Mouse (Mus musculus) midbrain, postnatal 0 days (tissue): ENCODE measurements around the gene Raly. TPM values are rescaled to one million over a fixed set of nuclear protein-coding genes. Genes with fewer than 3 reads are reported as not detected.

Source experiments
- ATAC-seq: fragments of 200-750 bp; cut with Nextera tagmentation; 2 replicates; pipeline ENCODE4 v1.8.0; 2017; ENCODE audit warnings: moderate number of reproducible peaks, mild to moderate bottlenecking, moderate TSS enrichment, moderate library complexity; ENCODE audit not compliant: low FRiP score
- DNase-seq: peaks from one replicate; pipeline ENCODE4 v3.0.0-alpha.2; 2015; ENCODE audit warnings: low spot score
- H3K27ac ChIP-seq: fragments of 300-500 bp; sonication (generic); 2 replicates; pipeline ENCODE4 v1.5.1; 2014; ENCODE audit warnings: low read depth, mild to moderate bottlenecking, low read length, mixed read lengths
- H3K27me3 ChIP-seq: fragments of 300-500 bp; sonication (generic); 2 replicates; pipeline ENCODE4 v1.6.1; 2014; ENCODE audit warnings: low read length, control low read depth, mixed read lengths; ENCODE audit not compliant: insufficient read depth
- H3K36me3 ChIP-seq: fragments of 300-500 bp; sonication (generic); 2 replicates; pipeline ENCODE4 v1.6.1; 2014; ENCODE audit warnings: low read length, control low read depth, mixed read lengths; ENCODE audit not compliant: insufficient read depth
- H3K4me1 ChIP-seq: fragments of 300-500 bp; sonication (generic); 2 replicates; pipeline ENCODE4 v1.6.1; 2014; ENCODE audit warnings: mild to moderate bottlenecking, control low read depth, antibody characterized with exemption, low read length, mixed read lengths; ENCODE audit not compliant: insufficient read depth
- H3K4me2 ChIP-seq: fragments of 300-500 bp; sonication (generic); 2 replicates; pipeline ENCODE4 v1.6.1; 2014; ENCODE audit warnings: low read depth, mild to moderate bottlenecking, low read length, mixed read lengths; ENCODE audit not compliant: poor library complexity, severe bottlenecking
- H3K4me3 ChIP-seq: fragments of 300-500 bp; sonication (generic); 2 replicates; pipeline ENCODE4 v1.5.1; 2014; ENCODE audit warnings: low read depth, mild to moderate bottlenecking, low read length, moderate library complexity
- H3K9ac ChIP-seq: fragments of 300-500 bp; sonication (generic); replicated peaks from 2 replicates; pipeline ENCODE4 v1.6.1; 2014; ENCODE audit warnings: mild to moderate bottlenecking, low read length, moderate library complexity, mixed read lengths; ENCODE audit not compliant: poor library complexity, severe bottlenecking
- H3K9me3 ChIP-seq: fragments of 300-500 bp; sonication (generic); 2 replicates; pipeline ENCODE4 v1.6.1; 2016; ENCODE audit warnings: low read length, control low read depth
- CTCF ChIP-seq: IDR thresholded peaks from 2 replicates; pipeline ENCODE4 v1.5.1; 2016; ENCODE audit warnings: antibody characterized with exemption, mild to moderate bottlenecking
- WGBS: fragments of 180-500 bp; shearing (Covaris S2); extraction: QIAGEN DNeasy Blood & Tissue Kit; methylation state at CpG from one replicate; pipeline ENCODE4 v1.1.7; 2014; 5-methylcytosine and 5-hydroxymethylcytosine counted together
- polyA plus RNA-seq: library from polyadenylated mRNA; unstranded; fragments of >200 nt; fragmentation: Nextera tagmentation; extraction: Ambion mirVana; gene quantifications from 2 replicates; pipeline ENCODE4 v1.2.1, GENCODE M21; 2015
- total RNA-seq: library from RNA; depleted of rRNA; stranded (reverse); fragments of >200 nt; gene quantifications from 2 replicates; pipeline ENCODE4 v1.2.3, GENCODE M21; 2014

Gene Raly
- total and polyA plus RNA-seq, 2 experiments from 2014 or later, result 19.3 to 132 TPM

- H3K27ac ChIP-seq, result no peak overlapping the region
- no peak for TF ChIP-seq CTCF
- ATAC-seq (no peak), DNase-seq (no peak)
- no peaks in the 10 kb centered on the region for H3K9me3 ChIP-seq
- H3K27me3 ChIP-seq, result no peaks in the 10 kb centered on the region
- no peaks in the 10 kb centered on the region for H3K36me3 ChIP-seq
- 69% methylated on average over 7 of the region's 7 CpGs for WGBS
- no peak overlapping the region for H3K9ac ChIP-seq
- no peak overlapping the region for H3K4me3 ChIP-seq
- H3K4me1 ChIP-seq, result no peaks in the 10 kb centered on the region
- H3K4me2 ChIP-seq, result no peak overlapping the region
Measured at GRCm38 (mm10) chr2:154776496-154776895, 14.4 kb upstream of the Raly start.

- Histone ChIP-seq H3K36me3 (no peaks in the 10 kb centered on the region), H3K4me2 (no peak overlapping the region), H3K4me1 (no peaks in the 10 kb centered on the region), H3K27ac (no peak overlapping the region), H3K27me3 (no peaks in the 10 kb centered on the region), H3K9ac (no peak overlapping the region), H3K9me3 (no peaks in the 10 kb centered on the region), H3K4me3 (no peak overlapping the region)
- TF ChIP-seq CTCF, result no peak
- WGBS, result 36% methylated on average over 3 of the region's 3 CpGs
- no peak for DNase-seq
- no peak for ATAC-seq
Measured at GRCm38 (mm10) chr2:154779648-154780047, 11.2 kb upstream of the Raly start.

- DNase-seq (no peak), ATAC-seq (no peak)
- Histone ChIP-seq H3K36me3 (no peaks in the 10 kb centered on the region), H3K4me2 (no peak overlapping the region), H3K4me3 (no peak overlapping the region), H3K4me1 (no peaks in the 10 kb centered on the region), H3K9me3 (no peaks in the 10 kb centered on the region), H3K27ac (no peak overlapping the region), H3K27me3 (no peaks in the 10 kb centered on the region), H3K9ac (no peak overlapping the region)
- WGBS, result 69% methylated on average over 4 of the region's 4 CpGs
- no peak for TF ChIP-seq CTCF
Measured at GRCm38 (mm10) chr2:154782361-154782760, 8.5 kb upstream of the Raly start.

- Histone ChIP-seq H3K27me3 (no peaks in the 10 kb centered on the region), H3K4me2 (no peak overlapping the region), H3K4me1 (no peaks in the 10 kb centered on the region), H3K4me3 (no peak overlapping the region), H3K9me3 (no peaks in the 10 kb centered on the region), H3K9ac (no peak overlapping the region), H3K27ac (no peak overlapping the region), H3K36me3 (no peaks in the 10 kb centered on the region)
- WGBS, result 74% methylated on average over 17 of the region's 17 CpGs
- ATAC-seq (no peak), DNase-seq (no peak)
- no peak for TF ChIP-seq CTCF
Measured at GRCm38 (mm10) chr2:154782856-154783650, 7.8 kb upstream of the Raly start.

- DNase-seq, result peak; percentile 31
- Histone ChIP-seq H3K4me3 (no peak overlapping the region), H3K27ac (peak overlapping the region; percentile 55; the same call in 1 of the 2 replicates), H3K4me2 (peak overlapping the region; percentile 0; the same call in 1 of the 2 replicates), H3K36me3 (no peaks in the 10 kb centered on the region), H3K4me1 (no peaks in the 10 kb centered on the region), H3K9ac (no peak overlapping the region), H3K27me3 (no peaks in the 10 kb centered on the region), H3K9me3 (no peaks in the 10 kb centered on the region)
- 0 out of 2 replicates have a peak, but pooled peaks have one; percentile 41 for ATAC-seq
- no peak for TF ChIP-seq CTCF
- WGBS, result 53% methylated on average over 3 of the region's 3 CpGs
Measured at GRCm38 (mm10) chr2:154785284-154785683, 5.6 kb upstream of the Raly start.

GRCm38 (mm10) chr2:154786187-154786586 is 4.7 kb upstream of the Raly start:
- WGBS, result 39% methylated on average over 3 of the region's 3 CpGs

More at GRCm38 (mm10) chr2:154786187-154786586, 4.7 kb upstream of the Raly start:
- Histone ChIP-seq H3K9me3 (no peaks in the 10 kb centered on the region), H3K36me3 (no peaks in the 10 kb centered on the region), H3K4me2 (no peak overlapping the region), H3K9ac (no peak overlapping the region), H3K27me3 (no peaks in the 10 kb centered on the region), H3K27ac (no peak overlapping the region), H3K4me3 (no peak overlapping the region), H3K4me1 (no peaks in the 10 kb centered on the region)
- 0 out of 2 replicates have a peak, but pooled peaks have one; percentile 8 for TF ChIP-seq CTCF
- ATAC-seq (no peak), DNase-seq (no peak)
